Mouse (Mus musculus): ENCODE results near the gene Lmntd1. TPM values are rescaled to one million over a fixed set of nuclear protein-coding genes. Genes with fewer than 3 reads are reported as not detected.
A peak's percentile ranks its signal among the peaks of the same experiment; 100 is the strongest.

Lmntd1 gene
- total RNA-seq, 2 experiments from 2014 or later, result 2.1 to 2.3 TPM

GRCm38 (mm10) chr6:145501751-145502150, 112.4 kb downstream of the Lmntd1 start:
- intact Hi-C loops (cut with DNase I), result no loop called here
- DNase-seq (ENCODE audit: low spot score), result no peak

- intact Hi-C loops (cut with DNase I), result no loop called here
- DNase-seq (ENCODE audit: low spot score), result no peak
Measured at GRCm38 (mm10) chr6:145499574-145500546, 114.3 kb downstream of the Lmntd1 start.

GRCm38 (mm10) chr6:145495731-145496130, 118.4 kb downstream of the Lmntd1 start:
- intact Hi-C loops (cut with DNase I), result no loop called here
- no peak for DNase-seq (ENCODE audit: low spot score)

GRCm38 (mm10) chr6:145488251-145488650, 125.9 kb downstream of the Lmntd1 start:
- intact Hi-C loops (cut with DNase I), result no loop called here
- no peak for DNase-seq (ENCODE audit: low spot score)

- intact Hi-C loops (cut with DNase I), result no loop called here
- no peak for DNase-seq (ENCODE audit: low spot score)
Measured at GRCm38 (mm10) chr6:145485986-145486605, 128.0 kb downstream of the Lmntd1 start.

GRCm38 (mm10) chr6:145483318-145483674, 130.8 kb downstream of the Lmntd1 start:
- no peak for DNase-seq (ENCODE audit: low spot score)

GRCm38 (mm10) chr6:145482656-145483317, 131.3 kb downstream of the Lmntd1 start:
- intact Hi-C loops (cut with DNase I), result no loop called here
- DNase-seq (ENCODE audit: low spot score), result no peak

More at GRCm38 (mm10) chr6:145483318-145483674, 130.8 kb downstream of the Lmntd1 start:
- intact Hi-C loops (cut with DNase I), result no loop called here

GRCm38 (mm10) chr6:145481938-145482337, 132.2 kb downstream of the Lmntd1 start:
- peak; percentile 24 for DNase-seq (ENCODE audit: low spot score)

GRCm38 (mm10) chr6:145478821-145479271, 135.3 kb downstream of the Lmntd1 start:
- intact Hi-C loops (cut with DNase I), result no loop called here
- no peak for DNase-seq (ENCODE audit: low spot score)

More at GRCm38 (mm10) chr6:145481938-145482337, 132.2 kb downstream of the Lmntd1 start:
- intact Hi-C loops (cut with DNase I), result no loop called here

- no peak for DNase-seq (ENCODE audit: low spot score)
- intact Hi-C loops (cut with DNase I), result no loop called here
Measured at GRCm38 (mm10) chr6:145477367-145477905, 136.7 kb downstream of the Lmntd1 start.

- intact Hi-C loops (cut with DNase I), result no loop called here
Measured at GRCm38 (mm10) chr6:145471638-145472247, 142.4 kb downstream of the Lmntd1 start.

GRCm38 (mm10) chr6:145469260-145469943, 144.7 kb downstream of the Lmntd1 start:
- intact Hi-C loops (cut with DNase I), result no loop called here
- DNase-seq (ENCODE audit: low spot score), result no peak

More at GRCm38 (mm10) chr6:145471638-145472247, 142.4 kb downstream of the Lmntd1 start:
- no peak for DNase-seq (ENCODE audit: low spot score)

- intact Hi-C loops (cut with DNase I), result no loop called here
Measured at GRCm38 (mm10) chr6:145464027-145464426, 150.1 kb downstream of the Lmntd1 start.

GRCm38 (mm10) chr6:145462677-145463245, 151.4 kb downstream of the Lmntd1 start:
- DNase-seq (ENCODE audit: low spot score), result no peak
- intact Hi-C loops (cut with DNase I), result no loop called here

More at GRCm38 (mm10) chr6:145464027-145464426, 150.1 kb downstream of the Lmntd1 start:
- no peak for DNase-seq (ENCODE audit: low spot score)

- peak; percentile 18 for DNase-seq (ENCODE audit: low spot score)
- intact Hi-C loops (cut with DNase I), result no loop called here
Measured at GRCm38 (mm10) chr6:145457066-145457465, 157.1 kb downstream of the Lmntd1 start.

GRCm38 (mm10) chr6:145450628-145451403, 163.3 kb downstream of the Lmntd1 start:
- intact Hi-C loops (cut with DNase I), result no loop called here
- DNase-seq (ENCODE audit: low spot score), result peak; percentile 16

GRCm38 (mm10) chr6:145448361-145448760, 165.8 kb downstream of the Lmntd1 start:
- DNase-seq (ENCODE audit: low spot score), result no peak
- intact Hi-C loops (cut with DNase I), result no loop called here
